Mouse (Mus musculus) kidney, adult 2 months (tissue): Measurements from ENCODE around the gene Dhx34. TPM values are rescaled to one million over a fixed set of nuclear protein-coding genes. Genes with fewer than 3 reads are reported as not detected.
"Not testable (repeated sequence)": the region's sequence is repeated elsewhere in the genome, so short reads cannot be mapped to it uniquely, and the experiment has no call there.

Source experiments
- DNase-seq: peaks from one replicate; pipeline ENCODE4 v3.0.0; 2021
- H3K27ac ChIP-seq: fragments of 200-500 bp; 2 replicates; pipeline ENCODE4 v1.5.1; 2012; ENCODE audit warnings: low read depth, low read length, control low read depth, inconsistent platforms; ENCODE audit not compliant: insufficient read depth
- H3K27me3 ChIP-seq: fragments of 200-500 bp; replicated peaks from 2 replicates; pipeline ENCODE4 v1.6.1; 2012; ENCODE audit warnings: mild to moderate bottlenecking, moderate library complexity, low read length, inconsistent platforms; ENCODE audit not compliant: control insufficient read depth, insufficient read depth
- H3K36me3 ChIP-seq: fragments of 200-500 bp; 2 replicates; pipeline ENCODE4 v1.6.1; 2012; ENCODE audit warnings: mild to moderate bottlenecking, moderate library complexity, low read length, inconsistent platforms; ENCODE audit not compliant: control insufficient read depth, insufficient read depth
- H3K4me1 ChIP-seq: fragments of 200-500 bp; 2 replicates; pipeline ENCODE4 v1.6.1; 2011; ENCODE audit warnings: low read length; ENCODE audit not compliant: control insufficient read depth, insufficient read depth
- H3K4me3 ChIP-seq: fragments of 200-500 bp; 2 replicates; pipeline ENCODE4 v1.5.1; 2011; ENCODE audit warnings: mild to moderate bottlenecking, low read depth, low read length, control low read depth; ENCODE audit not compliant: insufficient read depth
- CTCF ChIP-seq: fragments of 200-500 bp; conservative IDR thresholded peaks from 2 replicates; pipeline ENCODE4 v1.5.1; 2011; ENCODE audit warnings: low read depth, mild to moderate bottlenecking, control low read depth, low read length, moderate library complexity, mixed read lengths; ENCODE audit not compliant: insufficient read depth, insufficient read length
- POLR2A ChIP-seq: fragments of 200-500 bp; IDR thresholded peaks from one replicate; pipeline ENCODE4 v1.6.1; 2011; ENCODE audit warnings: low read depth, low read length, control low read depth
- WGBS: fragments of 180-500 bp; shearing (Covaris S2); methylation state at CpG from one replicate; pipeline ENCODE4 v1.1.7; 2018; 5-methylcytosine and 5-hydroxymethylcytosine counted together
- polyA plus RNA-seq: library from polyadenylated mRNA; depleted of rRNA; stranded (reverse); fragments of >200 nt; gene quantifications from 2 replicates; pipeline ENCODE4 v1.2.3, GENCODE M21; 2012

Dhx34 gene
- polyA plus RNA-seq, 1 experiment, result 22.7 TPM

GRCm38 (mm10) chr7:16259110-16259590 is 37.3 kb upstream of the Dhx34 start, which contains the start of gene C5ar1:
C5ar1 (minus strand) TSS chr7:16259540.
- no peak within 1 kb of the TSS for H3K4me3 ChIP-seq
- no peaks in the 10 kb centered on the region for H3K4me1 ChIP-seq
- TF ChIP-seq POLR2A (no peak), CTCF (no peak)
- no peak for DNase-seq
- H3K36me3 ChIP-seq, result no peaks in the 10 kb centered on the region
- 77% methylated on average over 5 of the region's 5 CpGs for WGBS
- H3K27ac ChIP-seq, result no peak within 1 kb of the TSS
- H3K27me3 ChIP-seq, result no peaks in the 10 kb centered on the region

- no peaks in the 10 kb centered on the region for H3K27me3 ChIP-seq
- no peaks in the 10 kb centered on the region for H3K4me1 ChIP-seq
- TF ChIP-seq POLR2A (no peak), CTCF (no peak)
- no peak for DNase-seq
- 85% methylated on average over 11 of the region's 11 CpGs for WGBS
- no peak overlapping the region for H3K27ac ChIP-seq
- H3K4me3 ChIP-seq, result no peak overlapping the region
- H3K36me3 ChIP-seq, result no peaks in the 10 kb centered on the region
Observed at GRCm38 (mm10) chr7:16257830-16258229, 36.0 kb upstream of the Dhx34 start.

- H3K27ac ChIP-seq, DNase-seq, H3K27me3 ChIP-seq, H3K4me1 ChIP-seq, H3K36me3 ChIP-seq, H3K4me3 ChIP-seq: not testable (repeated sequence)
- 82% methylated on average over 4 of the region's 4 CpGs for WGBS
Observed at GRCm38 (mm10) chr7:16255963-16256362, 34.1 kb upstream of the Dhx34 start.

GRCm38 (mm10) chr7:16254195-16254594 is 32.4 kb upstream of the Dhx34 start:
- no peak for TF ChIP-seq CTCF
- TF ChIP-seq POLR2A, result no peak

GRCm38 (mm10) chr7:16250687-16251086 is 28.9 kb upstream of the Dhx34 start:
- TF ChIP-seq POLR2A, result no peak
- Histone ChIP-seq H3K36me3 (no peaks in the 10 kb centered on the region), H3K4me1 (no peaks in the 10 kb centered on the region), H3K27me3 (no peaks in the 10 kb centered on the region), H3K27ac (no peak overlapping the region), H3K4me3 (no peak overlapping the region)
- WGBS, result 58% methylated on average over 5 of the region's 5 CpGs
- DNase-seq, result no peak

More at GRCm38 (mm10) chr7:16254195-16254594, 32.4 kb upstream of the Dhx34 start:
- 37% methylated on average over 4 of the region's 4 CpGs for WGBS
- DNase-seq, result peak; percentile 24
- Histone ChIP-seq H3K36me3 (no peaks in the 10 kb centered on the region), H3K27ac (no peak overlapping the region), H3K27me3 (no peaks in the 10 kb centered on the region), H3K4me1 (no peaks in the 10 kb centered on the region), H3K4me3 (no peak overlapping the region)

- no peaks in the 10 kb centered on the region for H3K36me3 ChIP-seq
- no peaks in the 10 kb centered on the region for H3K4me1 ChIP-seq
- no peak overlapping the region for H3K4me3 ChIP-seq
- no peak for DNase-seq
- H3K27me3 ChIP-seq, result no peaks in the 10 kb centered on the region
- TF ChIP-seq CTCF (no peak), POLR2A (no peak)
- WGBS, result 19% methylated on average over 2 of the region's 4 CpGs
- H3K27ac ChIP-seq, result no peak overlapping the region
Observed at GRCm38 (mm10) chr7:16245958-16246357, 24.1 kb upstream of the Dhx34 start.

- DNase-seq, result peak; percentile 25
- no peak within 1 kb of the TSS for H3K4me3 ChIP-seq
- no peaks in the 10 kb centered on the region for H3K4me1 ChIP-seq
- TF ChIP-seq CTCF, result no peak
- TF ChIP-seq POLR2A, result no peak
- H3K36me3 ChIP-seq, result no peaks in the 10 kb centered on the region
- WGBS, result 41% methylated on average over 5 of the region's 5 CpGs
- no peak within 1 kb of the TSS for H3K27ac ChIP-seq
- H3K27me3 ChIP-seq, result no peaks in the 10 kb centered on the region
Observed at GRCm38 (mm10) chr7:16244067-16244466, 22.2 kb upstream of the Dhx34 start, which contains the start of gene C5ar2. C5ar2 (minus strand) TSS chr7:16244154.

- DNase-seq, result no peak
- H3K4me1 ChIP-seq, result no peaks in the 10 kb centered on the region
- 72% methylated on average over 6 of the region's 6 CpGs for WGBS
- H3K27ac ChIP-seq, result no peak overlapping the region
- no peak overlapping the region for H3K4me3 ChIP-seq
- H3K36me3 ChIP-seq, result no peaks in the 10 kb centered on the region
- H3K27me3 ChIP-seq, result no peaks in the 10 kb centered on the region
- TF ChIP-seq CTCF, result no peak
Observed at GRCm38 (mm10) chr7:16242198-16242597, 20.4 kb upstream of the Dhx34 start.
